Mouse (Mus musculus) liver, postnatal 0 days (tissue): Measurements from ENCODE around the gene Fabp1. TPM values are rescaled to one million over a fixed set of nuclear protein-coding genes. Genes with fewer than 3 reads are reported as not detected.

Source experiments
- ATAC-seq: fragments of 200-750 bp; cut with Nextera tagmentation; 2 replicates; pipeline ENCODE4 v1.8.0; 2017; ENCODE audit warnings: mild to moderate bottlenecking, moderate library complexity
- DNase-seq: peaks from one replicate; pipeline ENCODE4 v3.0.0-alpha.2; 2016
- H3K27ac ChIP-seq: fragments of 300-500 bp; sonication (generic); 2 replicates; pipeline ENCODE4 v1.5.1; 2014; ENCODE audit warnings: antibody characterized with exemption, moderate library complexity, mild to moderate bottlenecking, low read depth
- H3K27me3 ChIP-seq: fragments of 300-500 bp; sonication (generic); 2 replicates; pipeline ENCODE4 v1.6.1; 2014; ENCODE audit warnings: low read length, control low read depth, mixed read lengths; ENCODE audit not compliant: insufficient read depth
- H3K36me3 ChIP-seq: fragments of 300-500 bp; sonication (generic); replicated peaks from 2 replicates; pipeline ENCODE4 v1.6.1; 2014; ENCODE audit warnings: mild to moderate bottlenecking, control low read depth, low read length, moderate library complexity, mixed read lengths; ENCODE audit not compliant: insufficient read depth
- H3K4me1 ChIP-seq: fragments of 300-500 bp; sonication (generic); 2 replicates; pipeline ENCODE4 v1.6.1; 2014; ENCODE audit warnings: antibody characterized with exemption, mild to moderate bottlenecking, control low read depth; ENCODE audit not compliant: insufficient read depth
- H3K4me2 ChIP-seq: fragments of 300-500 bp; sonication (generic); 2 replicates; pipeline ENCODE4 v1.6.1; 2014; ENCODE audit warnings: low read depth, mild to moderate bottlenecking, low read length, moderate library complexity, mixed read lengths
- H3K4me3 ChIP-seq: fragments of 300-500 bp; sonication (generic); 2 replicates; pipeline ENCODE4 v1.5.1; 2014; ENCODE audit warnings: low read depth, low read length
- H3K9ac ChIP-seq: fragments of 300-500 bp; sonication (generic); replicated peaks from 2 replicates; pipeline ENCODE4 v1.6.1; 2014; ENCODE audit warnings: mild to moderate bottlenecking, moderate library complexity
- H3K9me3 ChIP-seq: fragments of 300-500 bp; sonication (generic); 2 replicates; pipeline ENCODE4 v1.6.1; 2016; ENCODE audit warnings: mild to moderate bottlenecking, control low read depth, low read length, mixed read lengths
- CTCF ChIP-seq: sonication (generic); IDR thresholded peaks from 2 replicates; pipeline ENCODE4 v1.5.1; 2016; ENCODE audit warnings: antibody characterized with exemption, low read depth
- EP300 ChIP-seq: IDR thresholded peaks from 2 replicates; pipeline ENCODE4 v1.6.1; 2016; ENCODE audit warnings: antibody characterized with exemption, low read depth, mild to moderate bottlenecking
- WGBS: fragments of 180-500 bp; shearing (Covaris S2); extraction: QIAGEN DNeasy Blood & Tissue Kit; methylation state at CpG from one replicate; pipeline ENCODE4 v1.1.7; 2014; ENCODE audit not compliant: insufficient replicate concordance; 5-methylcytosine and 5-hydroxymethylcytosine counted together
- polyA plus RNA-seq: library from polyadenylated mRNA; unstranded; fragments of >200 nt; fragmentation: Nextera tagmentation; extraction: Ambion mirVana; gene quantifications from 2 replicates; pipeline ENCODE4 v1.2.1, GENCODE M21; 2015

Gene Fabp1
- polyA plus RNA-seq, 1 experiment from 2014 or later: 7,607 TPM

- H3K4me2 ChIP-seq: no peak overlapping the region
- WGBS: 73% methylated on average over 8 of the region's 8 CpGs
- no peak for ATAC-seq
- peaks cover 15% of the 10 kb centered on the region for H3K4me1 ChIP-seq
- H3K36me3 ChIP-seq: no peaks in the 10 kb centered on the region
- TF ChIP-seq EP300: no peak
- TF ChIP-seq CTCF: no peak
- no peaks in the 10 kb centered on the region for H3K27me3 ChIP-seq
- H3K9ac ChIP-seq: no peak overlapping the region
- H3K27ac ChIP-seq: no peak overlapping the region
- no peak overlapping the region for H3K4me3 ChIP-seq
- H3K9me3 ChIP-seq: no peaks in the 10 kb centered on the region
- no peak for DNase-seq
Observed at GRCm38 (mm10) chr6:71250951-71251350, 51.3 kb downstream of the Fabp1 start.

DNA sequence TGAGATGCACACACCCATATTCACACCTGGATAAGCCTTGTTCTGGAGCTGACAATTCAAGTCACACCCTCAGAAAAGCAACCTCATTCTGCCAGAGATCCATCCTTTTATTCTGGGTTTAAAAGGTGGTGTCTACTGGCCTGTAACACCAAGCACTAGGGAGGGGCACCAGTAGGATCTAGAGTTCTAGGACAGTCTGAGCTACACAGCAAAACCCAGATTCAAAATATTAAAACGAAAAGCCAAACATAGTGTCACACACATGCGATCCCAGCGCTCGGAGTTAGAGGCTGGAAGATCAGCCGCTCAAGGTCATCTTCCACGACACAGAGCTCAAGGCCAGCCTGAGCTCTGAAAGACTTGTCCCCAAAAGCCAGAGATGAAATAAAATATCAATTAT is 54.8 kb downstream of the Fabp1 start:
- no peak overlapping the region for H3K4me3 ChIP-seq
- H3K4me2 ChIP-seq: no peak overlapping the region
- H3K36me3 ChIP-seq: no peaks in the 10 kb centered on the region
- H3K9ac ChIP-seq: no peak overlapping the region
- ATAC-seq (no peak), DNase-seq (no peak)
- H3K4me1 ChIP-seq: peaks cover 4% of the 10 kb centered on the region
- H3K27me3 ChIP-seq: no peaks in the 10 kb centered on the region
- H3K9me3 ChIP-seq: no peaks in the 10 kb centered on the region
- TF ChIP-seq CTCF (no peak), EP300 (no peak)
- no peak overlapping the region for H3K27ac ChIP-seq
- WGBS: 83% methylated on average over 6 of the region's 6 CpGs

Other genes with a start within 250 kb of the Fabp1 start
- gene Foxi3, start 243.3 kb upstream of the Fabp1 start, polyA plus RNA-seq: not detected in 2 replicates
- gene Thnsl2, start 55.4 kb upstream of the Fabp1 start, polyA plus RNA-seq: 35.4 and 35.8 TPM in 2 replicates
- 47.0 and 49.2 TPM in 2 replicates for gene Krcc1, start 71.8 kb downstream of the Fabp1 start, polyA plus RNA-seq
- gene Smyd1, start 122.4 kb downstream of the Fabp1 start, polyA plus RNA-seq: 0.22 and 0.59 TPM in 2 replicates
- gene Cd8b1, start 123.0 kb downstream of the Fabp1 start, polyA plus RNA-seq: 0.09 TPM in 1 of 2 replicates, not detected in the other
- 0.04 TPM in 1 of 2 replicates, not detected in the other for gene Cd8a, start 173.6 kb downstream of the Fabp1 start, polyA plus RNA-seq
- 6.3 and 6.6 TPM in 2 replicates for gene Rmnd5a, start 240.8 kb downstream of the Fabp1 start, polyA plus RNA-seq